Mouse (Mus musculus): ENCODE results near the gene Nbr1. TPM values are rescaled to one million over a fixed set of nuclear protein-coding genes. Genes with fewer than 3 reads are reported as not detected.
"Not testable (repeated sequence)": the region's sequence is repeated elsewhere in the genome, so short reads cannot be mapped to it uniquely, and the experiment has no call there.

Nbr1 gene
- polyA plus RNA-seq, 1 experiment from 2014 or later, result 77.1 TPM

DNA sequence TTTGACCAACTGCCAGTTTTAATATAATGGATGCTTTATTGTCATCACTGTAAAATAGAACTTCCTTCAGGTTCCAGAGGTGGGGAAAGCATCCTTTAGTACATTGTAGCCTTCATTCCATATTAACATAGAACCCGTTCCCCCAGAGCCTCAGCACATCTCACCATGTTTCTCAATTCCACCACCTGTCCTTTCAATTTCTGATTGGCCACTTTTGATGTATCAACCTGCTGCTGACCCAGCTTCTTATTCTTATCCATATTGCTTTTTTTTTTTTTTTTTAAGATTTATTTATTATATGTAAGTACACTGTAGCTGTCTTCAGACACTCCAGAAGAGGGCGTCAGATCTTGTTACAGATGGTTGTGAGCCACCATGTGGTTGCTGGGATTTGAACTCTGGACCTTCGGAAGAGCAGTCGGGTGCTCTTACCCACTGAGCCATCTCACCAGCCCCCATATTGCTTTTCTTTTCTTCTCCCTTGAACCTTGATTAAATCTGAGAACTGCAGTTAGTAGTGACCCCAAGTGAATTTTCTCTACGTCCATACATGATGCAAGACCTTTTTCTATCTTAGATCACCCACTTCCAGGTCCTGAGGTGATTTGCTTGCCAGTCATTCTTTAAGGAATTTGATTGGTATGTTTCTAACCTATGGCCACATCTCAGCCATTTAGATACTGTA is 76.9 kb downstream of the Nbr1 start:
- not testable (repeated sequence) for ATAC-seq (ENCODE audit: insufficient number of reproducible peaks, insufficient read depth, low FRiP score, low TSS enrichment, low read depth); H3K4me1 ChIP-seq; H3K9ac ChIP-seq; H3K9me3 ChIP-seq; H3K27me3 ChIP-seq
- H3K27ac ChIP-seq, result peak overlapping the region; percentile 100; the same call in 1 of the 2 replicates
- peak overlapping the region; percentile 75 for H3K4me2 ChIP-seq
- H3K36me3 ChIP-seq, result peaks cover 17% of the 10 kb centered on the region
- 57% methylated on average over 5 of the region's 5 CpGs for WGBS
- peak overlapping the region; percentile 55 for H3K4me3 ChIP-seq

Other genes starting within 250 kb of the Nbr1 start
- gene Becn1, start 249.9 kb upstream of the Nbr1 start, polyA plus RNA-seq (2015; fragmentation: Nextera tagmentation; extraction: Ambion mirVana), result 129 and 130 TPM in 2 replicates
- gene Psme3, start 235.9 kb upstream of the Nbr1 start, polyA plus RNA-seq (2015; fragmentation: Nextera tagmentation; extraction: Ambion mirVana), result 138 and 148 TPM in 2 replicates
- 1.3 and 1.7 TPM in 2 replicates for gene Aoc2, start 227.1 kb upstream of the Nbr1 start, polyA plus RNA-seq (2015; fragmentation: Nextera tagmentation; extraction: Ambion mirVana)
- 0.10 and 0.15 TPM in 2 replicates for gene Aoc3, start 221.5 kb upstream of the Nbr1 start, polyA plus RNA-seq (2015; fragmentation: Nextera tagmentation; extraction: Ambion mirVana)
- gene G6pc, start 184.6 kb upstream of the Nbr1 start, polyA plus RNA-seq (2015; fragmentation: Nextera tagmentation; extraction: Ambion mirVana), result not detected in 2 replicates
- gene Aarsd1, start 134.5 kb upstream of the Nbr1 start, polyA plus RNA-seq (2015; fragmentation: Nextera tagmentation; extraction: Ambion mirVana), result 73.9 and 88.6 TPM in 2 replicates
- gene Gm27029, start 127.4 kb upstream of the Nbr1 start, polyA plus RNA-seq (2015; fragmentation: Nextera tagmentation; extraction: Ambion mirVana), result 9.7 and 10.4 TPM in 2 replicates
- 19.5 and 21.8 TPM in 2 replicates for gene Rundc1, start 127.1 kb upstream of the Nbr1 start, polyA plus RNA-seq (2015; fragmentation: Nextera tagmentation; extraction: Ambion mirVana)
- gene Ptges3l, start 126.8 kb upstream of the Nbr1 start, polyA plus RNA-seq (2015; fragmentation: Nextera tagmentation; extraction: Ambion mirVana), result 5.5 and 8.1 TPM in 2 replicates
- gene Rpl27, start 109.9 kb upstream of the Nbr1 start, polyA plus RNA-seq (2015; fragmentation: Nextera tagmentation; extraction: Ambion mirVana), result 342 and 404 TPM in 2 replicates
- gene Ifi35, start 103.7 kb upstream of the Nbr1 start, polyA plus RNA-seq (2015; fragmentation: Nextera tagmentation; extraction: Ambion mirVana), result 9.1 and 10.9 TPM in 2 replicates
- gene Rnd2, start 87.2 kb upstream of the Nbr1 start, polyA plus RNA-seq (2015; fragmentation: Nextera tagmentation; extraction: Ambion mirVana), result 14.0 and 16.8 TPM in 2 replicates
- 34.2 and 37.5 TPM in 2 replicates for gene Vat1, start 85.9 kb upstream of the Nbr1 start, polyA plus RNA-seq (2015; fragmentation: Nextera tagmentation; extraction: Ambion mirVana)
- 10.6 and 14.8 TPM in 2 replicates for gene Brca1, start 194 bp upstream of the Nbr1 start, polyA plus RNA-seq (2015; fragmentation: Nextera tagmentation; extraction: Ambion mirVana)
- 3.6 and 3.8 TPM in 2 replicates for gene Tmem106a, start 30.1 kb downstream of the Nbr1 start, polyA plus RNA-seq (2015; fragmentation: Nextera tagmentation; extraction: Ambion mirVana)
- gene Gm11634, start 47.1 kb downstream of the Nbr1 start, polyA plus RNA-seq (2015; fragmentation: Nextera tagmentation; extraction: Ambion mirVana), result not detected in 2 replicates
- 55.5 and 63.7 TPM in 2 replicates for gene Rdm1, start 75.0 kb downstream of the Nbr1 start, polyA plus RNA-seq (2015; fragmentation: Nextera tagmentation; extraction: Ambion mirVana)
- 3.3 and 3.4 TPM in 2 replicates for gene Arl4d, start 113.4 kb downstream of the Nbr1 start, polyA plus RNA-seq (2015; fragmentation: Nextera tagmentation; extraction: Ambion mirVana)
- 45.0 and 49.0 TPM in 2 replicates for gene Dhx8, start 180.8 kb downstream of the Nbr1 start, polyA plus RNA-seq (2015; fragmentation: Nextera tagmentation; extraction: Ambion mirVana)
- 11.1 and 13.2 TPM in 2 replicates for gene Etv4, start 233.2 kb downstream of the Nbr1 start, polyA plus RNA-seq (2015; fragmentation: Nextera tagmentation; extraction: Ambion mirVana)

Measured in embryonic facial prominence, embryonic 13.5 days (tissue).